Mouse (Mus musculus) liver, adult 2 months (tissue): ENCODE data around the gene Aurka. TPM values are rescaled to one million over a fixed set of nuclear protein-coding genes. Genes with fewer than 3 reads are reported as not detected.

ENCODE experiments used
- DNase-seq: peaks from one replicate; pipeline ENCODE4 v3.0.0-alpha.2; 2011; ENCODE audit warnings: low read depth, low spot score; ENCODE audit errors: extremely low read depth
- H3K27ac ChIP-seq: fragments of 200-500 bp; replicated peaks from 2 replicates; pipeline ENCODE4 v1.5.1; 2012; ENCODE audit warnings: low read depth, mild to moderate bottlenecking, control low read depth, inconsistent platforms, low read length; ENCODE audit not compliant: insufficient read depth
- H3K27me3 ChIP-seq: fragments of 200-500 bp; 2 replicates; pipeline ENCODE4 v1.6.1; 2012; ENCODE audit warnings: mild to moderate bottlenecking, moderate library complexity, low read length, inconsistent platforms; ENCODE audit not compliant: control insufficient read depth, insufficient read depth
- H3K36me3 ChIP-seq: fragments of 200-500 bp; 2 replicates; pipeline ENCODE4 v1.6.1; 2012; ENCODE audit warnings: low read length, inconsistent platforms; ENCODE audit not compliant: control insufficient read depth, insufficient read depth
- H3K4me1 ChIP-seq: fragments of 200-500 bp; 2 replicates; pipeline ENCODE4 v1.6.1; 2011; ENCODE audit warnings: low read length; ENCODE audit not compliant: control insufficient read depth, insufficient read depth
- H3K4me3 ChIP-seq: fragments of 200-500 bp; 2 replicates; pipeline ENCODE4 v1.5.1; 2011; ENCODE audit warnings: low read depth, mild to moderate bottlenecking, control low read depth, low read length, moderate library complexity; ENCODE audit not compliant: insufficient read depth
- H3K79me2 ChIP-seq: fragments of 200-500 bp; 2 replicates; pipeline ENCODE4 v1.6.1; 2012; ENCODE audit warnings: inconsistent platforms, mild to moderate bottlenecking, low read length, moderate library complexity; ENCODE audit not compliant: control insufficient read depth, insufficient read depth
- H3K9ac ChIP-seq: fragments of 200-500 bp; 2 replicates; pipeline ENCODE4 v1.6.1; 2012; ENCODE audit warnings: low read depth, mild to moderate bottlenecking, control low read depth, inconsistent platforms, low read length
- CTCF ChIP-seq: fragments of 200-500 bp; IDR thresholded peaks from 2 replicates; pipeline ENCODE4 v1.5.1; 2011; ENCODE audit warnings: low read depth, low read length, control low read depth
- POLR2A ChIP-seq: fragments of 200-500 bp; IDR thresholded peaks from 2 replicates; pipeline ENCODE4 v1.6.1; 2011; ENCODE audit warnings: low read length, control low read depth; ENCODE audit not compliant: insufficient read depth; ENCODE audit errors: extremely low read depth
- WGBS: fragments of 180-500 bp; shearing (Covaris S2); methylation state at CpG from one replicate; pipeline ENCODE4 v1.1.7; 2018; 5-methylcytosine and 5-hydroxymethylcytosine counted together
- polyA plus RNA-seq: library from polyadenylated mRNA; depleted of rRNA; stranded (reverse); fragments of >200 nt; gene quantifications from 2 replicates; pipeline ENCODE4 v1.2.3, GENCODE M21; 2012
- total RNA-seq: library from RNA; depleted of rRNA; stranded (reverse); fragments of >200 nt; gene quantifications from 2 replicates; pipeline ENCODE4 v1.2.3, GENCODE M21; 2014

The Aurka gene
- total and polyA plus RNA-seq, 2 experiments: 0.28 to 0.37 TPM

- H3K27me3 ChIP-seq: no peaks in the 10 kb centered on the region
- DNase-seq: no peak
- 91% methylated on average over 17 of the region's 17 CpGs for WGBS
- H3K79me2 ChIP-seq: no peaks in the 10 kb centered on the region
- H3K4me1 ChIP-seq: no peaks in the 10 kb centered on the region
- no peak for TF ChIP-seq POLR2A
- TF ChIP-seq CTCF: no peak
- H3K9ac ChIP-seq: no peak overlapping the region
- no peak overlapping the region for H3K27ac ChIP-seq
- no peak overlapping the region for H3K4me3 ChIP-seq
- peaks cover 41% of the 10 kb centered on the region for H3K36me3 ChIP-seq
Observed at GRCm38 (mm10) chr2:172380513-172380912, 10.2 kb upstream of the Aurka start.

GRCm38 (mm10) chr2:172378332-172378731 is 8.0 kb upstream of the Aurka start:
- peaks cover 43% of the 10 kb centered on the region for H3K36me3 ChIP-seq
- TF ChIP-seq CTCF (peak; percentile 80), POLR2A (no peak)
- H3K4me3 ChIP-seq: no peak overlapping the region
- peak; percentile 14 for DNase-seq
- 74% methylated on average over 7 of the region's 7 CpGs for WGBS
- no peak overlapping the region for H3K27ac ChIP-seq
- no peak overlapping the region for H3K9ac ChIP-seq
- H3K4me1 ChIP-seq: no peaks in the 10 kb centered on the region
- no peaks in the 10 kb centered on the region for H3K27me3 ChIP-seq
- no peaks in the 10 kb centered on the region for H3K79me2 ChIP-seq

GRCm38 (mm10) chr2:172376999-172377515 is 6.7 kb upstream of the Aurka start:
- Histone ChIP-seq H3K27me3 (no peaks in the 10 kb centered on the region), H3K36me3 (peaks cover 43% of the 10 kb centered on the region)
- 84% methylated on average over 5 of the region's 5 CpGs for WGBS

DNA sequence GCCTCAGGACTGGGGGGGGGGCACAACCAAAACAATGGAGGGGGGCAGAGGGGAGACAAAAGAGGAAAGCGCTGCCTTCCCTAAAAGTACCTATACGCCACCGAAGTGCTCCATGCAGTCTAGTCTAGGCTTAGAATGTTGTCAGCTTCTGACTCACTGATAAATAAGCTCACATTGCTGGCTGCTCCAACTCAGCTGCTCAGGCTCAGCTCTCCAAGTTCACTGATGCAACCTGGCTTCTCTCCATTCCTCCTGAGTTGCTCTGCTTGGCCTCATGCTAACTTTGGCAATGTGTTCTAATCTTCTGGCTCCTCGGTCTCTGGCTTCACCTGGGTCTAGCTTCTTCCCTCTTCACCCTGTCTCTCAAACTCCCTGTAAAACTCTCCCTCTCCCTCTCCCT is 6.2 kb upstream of the Aurka start:
- no peak for TF ChIP-seq CTCF
- TF ChIP-seq POLR2A: no peak
- no peaks in the 10 kb centered on the region for H3K79me2 ChIP-seq
- DNase-seq: no peak
- no peak overlapping the region for H3K27ac ChIP-seq
- H3K4me1 ChIP-seq: no peaks in the 10 kb centered on the region
- H3K9ac ChIP-seq: no peak overlapping the region
- no peak overlapping the region for H3K4me3 ChIP-seq
- WGBS: 84% methylated on average over 4 of the region's 4 CpGs
- H3K27me3 ChIP-seq: no peaks in the 10 kb centered on the region
- H3K36me3 ChIP-seq: peaks cover 42% of the 10 kb centered on the region

More at GRCm38 (mm10) chr2:172376999-172377515, 6.7 kb upstream of the Aurka start:
- no peak overlapping the region for H3K27ac ChIP-seq
- H3K9ac ChIP-seq: no peak overlapping the region
- no peak overlapping the region for H3K4me3 ChIP-seq
- H3K4me1 ChIP-seq: no peaks in the 10 kb centered on the region
- no peak for DNase-seq
- TF ChIP-seq POLR2A (no peak), CTCF (no peak)
- no peaks in the 10 kb centered on the region for H3K79me2 ChIP-seq

GRCm38 (mm10) chr2:172371258-172371657 is 923 bp upstream of the Aurka start:
- WGBS: 1% methylated on average over 11 of the region's 11 CpGs
- H3K27ac ChIP-seq: peak overlapping the region; percentile 40
- no peak for DNase-seq
- peaks cover 5% of the 10 kb centered on the region; the same call in 1 of the 2 replicates for H3K79me2 ChIP-seq
- no peak for TF ChIP-seq POLR2A
- TF ChIP-seq CTCF: no peak
- peaks cover 8% of the 10 kb centered on the region for H3K36me3 ChIP-seq
- peak overlapping the region; percentile 79 for H3K4me3 ChIP-seq
- H3K9ac ChIP-seq: peak overlapping the region; percentile 84
- peaks cover 2% of the 10 kb centered on the region; the same call in 1 of the 2 replicates for H3K4me1 ChIP-seq
- H3K27me3 ChIP-seq: no peaks in the 10 kb centered on the region

GRCm38 (mm10) chr2:172363176-172363575 is 7.2 kb downstream of the Aurka start:
- H3K4me3 ChIP-seq: no peak overlapping the region
- no peaks in the 10 kb centered on the region for H3K27me3 ChIP-seq
- no peaks in the 10 kb centered on the region for H3K79me2 ChIP-seq
- 90% methylated on average over 7 of the region's 7 CpGs for WGBS
- H3K36me3 ChIP-seq: no peaks in the 10 kb centered on the region
- no peak overlapping the region for H3K9ac ChIP-seq
- no peak overlapping the region for H3K27ac ChIP-seq
- DNase-seq: no peak
- no peaks in the 10 kb centered on the region for H3K4me1 ChIP-seq
- TF ChIP-seq POLR2A (no peak), CTCF (no peak)
